ENCODE assay signal across 12 mouse cellular contexts in genomic region chr8:122511552-122511951, GRCm38 (mm10). TPM values are rescaled to one million over a fixed set of nuclear protein-coding genes. Genes with fewer than 3 reads are reported as not detected.
DNase-seq lines count a peak whose midpoint lies in the region; ATAC-seq and TF ChIP-seq lines count a peak whose summit lies in the region.
"Had no signal": no experiment of that assay in that cellular context is flagged by ENCODE, and none has a peak within 500 bp of the region (broad histone marks: within the 10 kb centered on the region; RNA-seq: fewer than 3 reads in every experiment).

No protein-coding gene starts in this region.

- TF ChIP-seq EP300 in liver, postnatal 0 days (IDR thresholded peaks at IDR 0.05; ENCODE audit: low read depth), result no peak

- H3K4me3 ChIP-seq in liver, embryonic 12.5 days, result no peak overlapping the region
- H3K4me3 ChIP-seq in liver, postnatal 0 days (ENCODE audit: low read depth, low read length), result no peak overlapping the region

- no peak overlapping the region for H3K9ac ChIP-seq in liver, embryonic 12.5 days
- no peak overlapping the region for H3K9ac ChIP-seq in liver, postnatal 0 days (replicated peaks)

- H3K27ac ChIP-seq in liver, embryonic 12.5 days, result peak overlapping the region; percentile 16
- H3K27ac ChIP-seq in liver, postnatal 0 days (ENCODE audit: low read depth), result no peak overlapping the region; the same call in 1 of the 2 replicates

- TF ChIP-seq CTCF in liver, postnatal 0 days (IDR thresholded peaks at IDR 0.05; ENCODE audit: low read depth), result no peak

- H3K27me3 ChIP-seq in liver, embryonic 12.5 days (replicated peaks), result no peaks in the 10 kb centered on the region
- no peaks in the 10 kb centered on the region for H3K27me3 ChIP-seq in liver, postnatal 0 days (ENCODE audit: insufficient read depth, low read length)

- peaks cover 87% of the 10 kb centered on the region for H3K36me3 ChIP-seq in liver, embryonic 12.5 days
- peaks cover 22% of the 10 kb centered on the region for H3K36me3 ChIP-seq in liver, postnatal 0 days (replicated peaks; ENCODE audit: insufficient read depth, low read length)

- no peaks in the 10 kb centered on the region for H3K9me3 ChIP-seq in liver, embryonic 12.5 days (replicated peaks)
- no peaks in the 10 kb centered on the region for H3K9me3 ChIP-seq in liver, postnatal 0 days (ENCODE audit: low read length)

- H3K4me2 ChIP-seq in liver, embryonic 12.5 days, result no peak overlapping the region
- no peak overlapping the region for H3K4me2 ChIP-seq in liver, postnatal 0 days (ENCODE audit: low read depth, low read length)

- H3K4me1 ChIP-seq in liver, embryonic 12.5 days, result peaks cover 53% of the 10 kb centered on the region
- no peaks in the 10 kb centered on the region for H3K4me1 ChIP-seq in liver, postnatal 0 days (ENCODE audit: insufficient read depth)

- ATAC-seq in liver, embryonic 12.5 days, result no peak
- ATAC-seq in liver, postnatal 0 days, result no peak
- ATAC-seq in inflammation-experienced regulatory T-cells, adult 6 months, result no peak
- ATAC-seq: forebrain, embryonic 16.5 days had no signal

- WGBS in liver, embryonic 12.5 days (ENCODE audit: insufficient replicate concordance), result 83% methylated on average over 16 of the region's 16 CpGs
- WGBS in liver, postnatal 0 days (ENCODE audit: insufficient replicate concordance), result 85% methylated on average over 16 of the region's 16 CpGs

- DNase-seq in liver, postnatal 0 days, result no peak
- DNase-seq in gastrocnemius, postnatal 10 days, result peak; percentile 72
- peak; percentile 63 to 71 for DNase-seq in heart, postnatal 14 days
- DNase-seq in skeletal muscle tissue, adult 2 months (ENCODE audit: low read depth, low spot score), result peak; percentile 70
- no peak for DNase-seq in adrenal gland, postnatal 36 days
- no peak for DNase-seq in adipocyte (ENCODE audit: low spot score)
- DNase-seq: adrenal gland, postnatal 14 days had no signal

- intact Hi-C loops in heart, postnatal 14 days (cut with DNase I), result no loop called here

RNA-seq across cellular contexts. Expression of gene Ctu2, which starts 35.6 kb away (rescaled TPM):
- 37.1 and 38.7 TPM in 2 replicates for polyA plus RNA-seq in liver, embryonic 12.5 days (2016; fragmentation: Nextera tagmentation; extraction: Ambion mirVana)
- polyA plus RNA-seq in liver, postnatal 0 days (2015; fragmentation: Nextera tagmentation; extraction: Ambion mirVana), result 17.8 and 20.9 TPM in 2 replicates
- total RNA-seq in gastrocnemius, postnatal 10 days (2021), result 10 to 100 TPM; 12.0 to 13.3 TPM
- total RNA-seq in heart, postnatal 14 days (2021), result 10 to 100 TPM; 10.8 TPM
- 10 to 100 TPM; 20.0 to 29.1 TPM for total RNA-seq in adrenal gland, postnatal 36 days (2021)
- polyA plus RNA-seq in inflammation-experienced regulatory T-cells, adult 6 months (2017; shearing (Covaris generic)), result 10 to 100 TPM in 1 of 3 experiments, 1 to 10 TPM in 2; 8.1 to 12.5 (median 9.3) TPM

RNA-seq across cellular contexts. Expression of gene Rnf166, which starts 35.7 kb away (rescaled TPM):
- 16.6 and 17.3 TPM in 2 replicates for polyA plus RNA-seq in liver, embryonic 12.5 days (2016; fragmentation: Nextera tagmentation; extraction: Ambion mirVana)
- 18.5 and 18.9 TPM in 2 replicates for polyA plus RNA-seq in liver, postnatal 0 days (2015; fragmentation: Nextera tagmentation; extraction: Ambion mirVana)
- total RNA-seq in gastrocnemius, postnatal 10 days (2021), result 10 to 100 TPM; 26.2 to 28.0 TPM
- total RNA-seq in heart, postnatal 14 days (2021), result 10 to 100 TPM; 28.7 to 28.9 TPM
- 10 to 100 TPM; 37.3 to 59.9 TPM for total RNA-seq in adrenal gland, postnatal 36 days (2021)
- 10 to 100 TPM; 30.5 to 56.1 (median 31.2) TPM for polyA plus RNA-seq in inflammation-experienced regulatory T-cells, adult 6 months (2017; shearing (Covaris generic))

RNA-seq across cellular contexts. Expression of gene Piezo1, which starts 39.6 kb away (rescaled TPM):
- polyA plus RNA-seq in liver, embryonic 12.5 days (2016; fragmentation: Nextera tagmentation; extraction: Ambion mirVana), result 21.7 and 24.4 TPM in 2 replicates
- polyA plus RNA-seq in liver, postnatal 0 days (2015; fragmentation: Nextera tagmentation; extraction: Ambion mirVana), result 2.6 and 3.4 TPM in 2 replicates
- 10 to 100 TPM; 24.5 to 30.9 TPM for total RNA-seq in gastrocnemius, postnatal 10 days (2021)
- total RNA-seq in heart, postnatal 14 days (2021), result 10 to 100 TPM; 27.2 to 30.2 TPM
- total RNA-seq in adrenal gland, postnatal 36 days (2021), result 10 to 100 TPM; 19.5 to 24.7 TPM
- polyA plus RNA-seq in inflammation-experienced regulatory T-cells, adult 6 months (2017; shearing (Covaris generic)), result 10 to 100 TPM; 12.9 to 16.2 (median 14.5) TPM

RNA-seq across cellular contexts. Expression of gene Snai3, which starts 51.0 kb away (rescaled TPM):
- polyA plus RNA-seq in liver, embryonic 12.5 days (2016; fragmentation: Nextera tagmentation; extraction: Ambion mirVana), result 0.18 and 0.36 TPM in 2 replicates
- polyA plus RNA-seq in liver, postnatal 0 days (2015; fragmentation: Nextera tagmentation; extraction: Ambion mirVana), result 1.4 and 3.4 TPM in 2 replicates
- 1 to 10 TPM; 2.5 to 3.1 TPM for total RNA-seq in gastrocnemius, postnatal 10 days (2021)
- total RNA-seq in heart, postnatal 14 days (2021), result 1 to 10 TPM; 1.1 to 1.6 TPM
- total RNA-seq in adrenal gland, postnatal 36 days (2021), result not detected
- 10 to 100 TPM in 1 of 3 experiments, 1 to 10 TPM in 2; 2.6 to 13.9 (median 3.9) TPM for polyA plus RNA-seq in inflammation-experienced regulatory T-cells, adult 6 months (2017; shearing (Covaris generic))
- total RNA-seq: adrenal gland, postnatal 14 days; common myeloid progenitor, adult 5-6 weeks; layer of hippocampus, adult 18-20 months had no signal
- polyA plus RNA-seq: forebrain, embryonic 16.5 days had no signal

RNA-seq across cellular contexts. Expression of gene Cdt1, which starts 56.3 kb away (rescaled TPM):
- 65.7 and 66.8 TPM in 2 replicates for polyA plus RNA-seq in liver, embryonic 12.5 days (2016; fragmentation: Nextera tagmentation; extraction: Ambion mirVana)
- 19.8 and 23.7 TPM in 2 replicates for polyA plus RNA-seq in liver, postnatal 0 days (2015; fragmentation: Nextera tagmentation; extraction: Ambion mirVana)
- total RNA-seq in gastrocnemius, postnatal 10 days (2021), result 1 to 10 TPM; 5.8 to 8.1 TPM
- 1 to 10 TPM; 3.6 to 4.6 TPM for total RNA-seq in heart, postnatal 14 days (2021)
- total RNA-seq in adrenal gland, postnatal 36 days (2021), result 1 to 10 TPM; 8.7 to 9.1 TPM
- 10 to 100 TPM; 11.5 to 19.8 (median 11.7) TPM for polyA plus RNA-seq in inflammation-experienced regulatory T-cells, adult 6 months (2017; shearing (Covaris generic))

Comparison
In these comparisons a context has a peak if more than half of its experiments do, and no peak if none do; other contexts are left out.
1. DNase-seq: peak in gastrocnemius, postnatal 10 days (single experiment), heart, postnatal 14 days (2 of 2) and skeletal muscle tissue, adult 2 months (single experiment); none in liver, postnatal 0 days (single experiment), adrenal gland, postnatal 36 days (0 of 2) and adipocyte (single experiment).